Mouse (Mus musculus) heart, embryonic 15.5 days (tissue): ENCODE measurements around the gene Prss16. TPM values are rescaled to one million over a fixed set of nuclear protein-coding genes. Genes with fewer than 3 reads are reported as not detected.

Experiments used
- ATAC-seq: fragments of 200-750 bp; cut with Nextera tagmentation; replicated peaks from 2 replicates; pipeline ENCODE4 v1.8.0; 2017; ENCODE audit warnings: low read depth, moderate TSS enrichment; ENCODE audit not compliant: insufficient number of reproducible peaks, insufficient read depth, low FRiP score
- H3K27ac ChIP-seq: fragments of 300-500 bp; sonication (generic); 2 replicates; pipeline ENCODE4 v1.5.1; 2015; ENCODE audit warnings: mild to moderate bottlenecking, inconsistent platforms
- H3K27me3 ChIP-seq: fragments of 300-500 bp; sonication (generic); 2 replicates; pipeline ENCODE4 v1.6.1; 2015; ENCODE audit warnings: inconsistent platforms
- H3K36me3 ChIP-seq: fragments of 300-500 bp; sonication (generic); 2 replicates; pipeline ENCODE4 v1.6.1; 2015; ENCODE audit warnings: mild to moderate bottlenecking, inconsistent platforms
- H3K4me1 ChIP-seq: fragments of 300-500 bp; sonication (generic); replicated peaks from 2 replicates; pipeline ENCODE4 v1.6.1; 2015; ENCODE audit warnings: inconsistent platforms
- H3K4me2 ChIP-seq: fragments of 300-500 bp; sonication (generic); 2 replicates; pipeline ENCODE4 v1.6.1; 2015; ENCODE audit warnings: inconsistent platforms, mild to moderate bottlenecking, moderate library complexity
- H3K4me3 ChIP-seq: fragments of 300-500 bp; sonication (generic); 2 replicates; pipeline ENCODE4 v1.5.1; 2015; ENCODE audit warnings: mild to moderate bottlenecking, inconsistent platforms
- H3K9ac ChIP-seq: fragments of 300-500 bp; sonication (generic); 2 replicates; pipeline ENCODE4 v1.6.1; 2015; ENCODE audit warnings: mild to moderate bottlenecking, inconsistent platforms
- H3K9me3 ChIP-seq: fragments of 300-500 bp; sonication (generic); replicated peaks from 2 replicates; pipeline ENCODE4 v1.6.1; 2016; ENCODE audit warnings: inconsistent platforms
- WGBS: fragments of 180-500 bp; shearing (Covaris S2); methylation state at CpG from one replicate; pipeline ENCODE4 v1.1.7; 2015; ENCODE audit warnings: mixed read lengths; 5-methylcytosine and 5-hydroxymethylcytosine counted together
- polyA plus RNA-seq: library from polyadenylated mRNA; unstranded; fragments of >200 nt; fragmentation: Nextera tagmentation; extraction: Ambion mirVana; gene quantifications from 2 replicates; pipeline ENCODE4 v1.2.1, GENCODE M21; 2015

Gene Prss16
- polyA plus RNA-seq, 1 experiment from 2014 or later, result 9.5 TPM

- H3K9ac ChIP-seq, result no peak overlapping the region
- H3K4me2 ChIP-seq, result no peak overlapping the region
- H3K4me1 ChIP-seq, result peaks cover 19% of the 10 kb centered on the region
- H3K27ac ChIP-seq, result no peak overlapping the region
- H3K36me3 ChIP-seq, result no peaks in the 10 kb centered on the region
- H3K27me3 ChIP-seq, result peaks cover 30% of the 10 kb centered on the region
- no peak overlapping the region for H3K4me3 ChIP-seq
- no peak for ATAC-seq
- WGBS, result 83% methylated on average over 5 of the region's 5 CpGs
- no peaks in the 10 kb centered on the region for H3K9me3 ChIP-seq
These were observed 17.0 kb downstream of the Prss16 start for GRCm38 (mm10) chr13:21992550-21992949.

- Histone ChIP-seq H3K9me3 (no peaks in the 10 kb centered on the region), H3K36me3 (no peaks in the 10 kb centered on the region), H3K4me2 (no peak overlapping the region), H3K9ac (no peak overlapping the region), H3K27me3 (peaks cover 63% of the 10 kb centered on the region), H3K4me3 (no peak overlapping the region), H3K27ac (no peak overlapping the region), H3K4me1 (peaks cover 13% of the 10 kb centered on the region)
- no peak for ATAC-seq
- WGBS, result 78% methylated on average over 2 of the region's 2 CpGs
These were observed 25.1 kb downstream of the Prss16 start for GRCm38 (mm10) chr13:21984486-21984885.

- H3K36me3 ChIP-seq, result no peaks in the 10 kb centered on the region
- peak overlapping the region; percentile 63 for H3K4me3 ChIP-seq
- H3K9me3 ChIP-seq, result no peaks in the 10 kb centered on the region
- H3K27me3 ChIP-seq, result peaks cover 69% of the 10 kb centered on the region
- ATAC-seq, result 0 out of 2 replicates have a peak, but pooled peaks have one; percentile 27
- peak overlapping the region; percentile 98 for H3K4me2 ChIP-seq
- no peak overlapping the region for H3K27ac ChIP-seq
- peak overlapping the region; percentile 68 for H3K9ac ChIP-seq
- WGBS, result 11% methylated on average over 17 of the region's 17 CpGs
- peaks cover 13% of the 10 kb centered on the region for H3K4me1 ChIP-seq
These were observed 27.7 kb downstream of the Prss16 start for GRCm38 (mm10) chr13:21981803-21982193.

GRCm38 (mm10) chr13:21980981-21981802 lies 28.4 kb downstream of the Prss16 start, which contains the start of gene Pom121l2:
Gene Pom121l2 (plus strand): TSS chr13:21981194.
- peak; percentile 66 for ATAC-seq

GRCm38 (mm10) chr13:21974726-21975473 lies 34.6 kb downstream of the Prss16 start:
- H3K4me3 ChIP-seq, result peak overlapping the region; percentile 77
- 5% methylated on average over 20 of the region's 20 CpGs for WGBS
- H3K27me3 ChIP-seq, result peaks cover 15% of the 10 kb centered on the region
- H3K27ac ChIP-seq, result peak overlapping the region; percentile 90
- H3K9ac ChIP-seq, result peak overlapping the region; percentile 48
- no peaks in the 10 kb centered on the region for H3K36me3 ChIP-seq
- ATAC-seq, result peak; percentile 91
- peak overlapping the region; percentile 52 for H3K4me2 ChIP-seq
- no peaks in the 10 kb centered on the region for H3K9me3 ChIP-seq
- 0 out of 2 replicates have a peak, but pooled peaks cover 2% of the 10 kb centered on the region for H3K4me1 ChIP-seq

More at GRCm38 (mm10) chr13:21980981-21981802, 28.4 kb downstream of the Prss16 start, which contains the start of gene Pom121l2:
- H3K4me3 ChIP-seq, result peak within 1 kb of the TSS; percentile 63
- H3K4me2 ChIP-seq, result peak within 1 kb of the TSS; percentile 98
- 1% methylated on average over 58 of the region's 58 CpGs for WGBS
- peaks cover 69% of the 10 kb centered on the region for H3K27me3 ChIP-seq
- peak within 1 kb of the TSS; percentile 68 for H3K9ac ChIP-seq
- no peaks in the 10 kb centered on the region for H3K9me3 ChIP-seq
- H3K36me3 ChIP-seq, result no peaks in the 10 kb centered on the region
- no peak within 1 kb of the TSS for H3K27ac ChIP-seq
- peaks cover 13% of the 10 kb centered on the region for H3K4me1 ChIP-seq

GRCm38 (mm10) chr13:21974221-21974725 lies 35.3 kb downstream of the Prss16 start:
- Histone ChIP-seq H3K4me1 (0 out of 2 replicates have a peak, but pooled peaks cover 2% of the 10 kb centered on the region), H3K9ac (peak overlapping the region; percentile 48), H3K4me2 (peak overlapping the region; percentile 52), H3K9me3 (no peaks in the 10 kb centered on the region), H3K36me3 (no peaks in the 10 kb centered on the region), H3K27me3 (peaks cover 9% of the 10 kb centered on the region), H3K4me3 (peak overlapping the region; percentile 77), H3K27ac (peak overlapping the region; percentile 90)
- under 1% methylated on average over 23 of the region's 23 CpGs for WGBS
- ATAC-seq, result peak; percentile 80

GRCm38 (mm10) chr13:21971641-21972040 lies 37.9 kb downstream of the Prss16 start:
- Histone ChIP-seq H3K4me2 (no peak overlapping the region), H3K36me3 (no peaks in the 10 kb centered on the region), H3K4me3 (no peak overlapping the region), H3K4me1 (0 out of 2 replicates have a peak, but pooled peaks cover 2% of the 10 kb centered on the region), H3K9me3 (no peaks in the 10 kb centered on the region), H3K27me3 (no peaks in the 10 kb centered on the region), H3K27ac (no peak overlapping the region), H3K9ac (no peak overlapping the region)
- ATAC-seq, result no peak
- 32% methylated on average over 3 of the region's 3 CpGs for WGBS

GRCm38 (mm10) chr13:21969816-21970215 lies 39.7 kb downstream of the Prss16 start:
- no peak for ATAC-seq
- Histone ChIP-seq H3K4me3 (no peak overlapping the region), H3K9me3 (no peaks in the 10 kb centered on the region), H3K36me3 (no peaks in the 10 kb centered on the region), H3K27ac (no peak overlapping the region), H3K9ac (no peak overlapping the region), H3K4me1 (0 out of 2 replicates have a peak, but pooled peaks cover 2% of the 10 kb centered on the region), H3K4me2 (no peak overlapping the region), H3K27me3 (no peaks in the 10 kb centered on the region)
- WGBS, result 20% methylated on average over 2 of the region's 2 CpGs

- Histone ChIP-seq H3K9ac (no peak overlapping the region), H3K9me3 (no peaks in the 10 kb centered on the region), H3K27ac (no peak overlapping the region), H3K4me2 (no peak overlapping the region), H3K4me1 (0 out of 2 replicates have a peak, but pooled peaks cover 2% of the 10 kb centered on the region), H3K27me3 (no peaks in the 10 kb centered on the region), H3K36me3 (no peaks in the 10 kb centered on the region), H3K4me3 (no peak overlapping the region)
- WGBS, result 37% methylated on average over 1 of the region's 1 CpGs
- no peak for ATAC-seq
These were observed 40.3 kb downstream of the Prss16 start for GRCm38 (mm10) chr13:21969269-21969668.
